Mouse (Mus musculus) adrenal gland, adult 18-20 months (tissue): ENCODE measurements around the gene Hspd1. TPM values are rescaled to one million over a fixed set of nuclear protein-coding genes. Genes with fewer than 3 reads are reported as not detected.
"Not testable (repeated sequence)": the region's sequence is repeated elsewhere in the genome, so short reads cannot be mapped to it uniquely, and the experiment has no call there.

Experiments used
- DNase-seq, 2 experiments: peaks; one replicate each; pipeline ENCODE4 v3.0.0; 2021 to 2022; ENCODE audit warnings: low spot score in 2 of 2
- long read RNA-seq, 2 experiments: library from polyadenylated mRNA; stranded (forward); transcript quantifications; one replicate each; pipeline ENCODE4 v2.0.0; 2021
- total RNA-seq, 2 experiments: library from RNA; stranded (reverse); gene quantifications; 1 replicate in 1 of 2; 2 replicates in 1 of 2; pipeline ENCODE4 v1.2.3; 2021

Hspd1 gene
- 1,000 to 10,000 TPM; 1,240 to 1,713 TPM for total RNA-seq
- long read RNA-seq, experiment 1, transcript Hspd1-201 (12 exons, 2,423 nt): major isoform, 1,391 of 1,597 reads
- long read RNA-seq, experiment 1, partial matches to known transcripts: 99 of 1,597 reads
- long read RNA-seq, experiment 1, other reads (novel, unspliced or antisense): 107 of 1,597 reads
- long read RNA-seq, experiment 2, transcript Hspd1-201 (12 exons, 2,423 nt): major isoform, 4,925 of 5,766 reads
- long read RNA-seq, experiment 2, partial matches to known transcripts: 399 of 5,766 reads
- long read RNA-seq, experiment 2, other reads (novel, unspliced or antisense): 442 of 5,766 reads

- DNase-seq: peak; percentile 100
These were observed at the start of gene Hspd1, which contains the start of gene Hspe1 for GRCm38 (mm10) chr1:55087932-55088610. TSS of gene Hspd1 (minus strand) at chr1:55088243. TSS of gene Hspe1 (plus strand) at chr1:55088132.

GRCm38 (mm10) chr1:55135846-55136245 lies 47.8 kb upstream of the Hspd1 start:
- DNase-seq: no peak

- no peak for DNase-seq
These were observed 46.3 kb upstream of the Hspd1 start for GRCm38 (mm10) chr1:55134301-55134700.

GRCm38 (mm10) chr1:55133173-55133572 lies 45.1 kb upstream of the Hspd1 start:
- no peak for DNase-seq

DNA sequence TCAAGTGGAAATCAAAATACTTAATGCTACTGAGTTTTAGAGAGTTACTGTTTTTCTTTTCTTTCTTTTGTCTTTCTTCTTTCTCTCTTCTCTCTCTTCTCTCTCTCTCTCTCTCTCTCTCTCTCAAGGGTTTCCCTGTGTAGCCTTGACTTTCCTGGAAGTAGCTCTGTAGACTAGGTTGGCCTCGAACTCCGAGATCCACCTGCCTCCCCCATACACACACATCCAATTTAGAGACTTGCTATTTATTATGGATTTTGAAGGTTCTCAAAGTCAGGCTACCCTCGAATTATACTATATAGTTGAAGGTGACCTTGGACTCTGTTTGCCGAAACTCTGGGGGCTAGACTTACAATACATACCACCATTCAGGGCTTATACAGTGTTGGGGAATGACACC lies 44.3 kb upstream of the Hspd1 start:
- no peak for DNase-seq

DNA sequence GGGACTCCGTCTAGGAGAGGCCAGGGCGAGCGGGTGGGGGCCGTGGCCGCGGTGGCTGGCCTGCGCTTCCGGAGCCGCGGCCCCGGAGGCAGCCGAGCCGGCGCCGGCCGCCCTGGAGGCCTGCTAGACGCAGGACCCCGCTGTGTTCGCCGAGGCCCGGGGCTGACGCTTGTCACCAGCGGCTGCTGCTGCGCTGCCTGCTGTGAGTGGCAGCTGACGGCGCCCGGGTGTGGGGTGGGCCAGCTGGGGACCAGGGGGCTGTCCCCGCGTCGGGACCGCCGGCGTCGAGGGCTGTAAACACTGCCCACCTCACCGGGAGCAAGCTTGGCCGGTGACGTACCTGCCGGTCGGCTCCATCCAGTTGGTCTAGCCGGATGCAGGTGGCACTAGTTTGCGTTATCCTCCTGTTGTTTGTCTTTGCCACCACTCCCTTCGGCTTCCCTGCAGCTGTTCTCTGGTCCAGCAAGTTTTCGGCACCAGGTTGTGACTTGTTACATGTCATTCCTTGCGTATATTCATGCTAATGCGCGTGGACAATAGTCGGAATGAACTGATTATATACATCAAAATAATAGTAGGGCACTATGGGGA lies 43.5 kb upstream of the Hspd1 start:
- no peak for DNase-seq

- DNase-seq: peak; percentile 96
These were observed 42.9 kb upstream of the Hspd1 start, which contains the start of gene Mob4 for GRCm38 (mm10) chr1:55130943-55131401. TSS of gene Mob4 (plus strand) at chr1:55131231.

DNA sequence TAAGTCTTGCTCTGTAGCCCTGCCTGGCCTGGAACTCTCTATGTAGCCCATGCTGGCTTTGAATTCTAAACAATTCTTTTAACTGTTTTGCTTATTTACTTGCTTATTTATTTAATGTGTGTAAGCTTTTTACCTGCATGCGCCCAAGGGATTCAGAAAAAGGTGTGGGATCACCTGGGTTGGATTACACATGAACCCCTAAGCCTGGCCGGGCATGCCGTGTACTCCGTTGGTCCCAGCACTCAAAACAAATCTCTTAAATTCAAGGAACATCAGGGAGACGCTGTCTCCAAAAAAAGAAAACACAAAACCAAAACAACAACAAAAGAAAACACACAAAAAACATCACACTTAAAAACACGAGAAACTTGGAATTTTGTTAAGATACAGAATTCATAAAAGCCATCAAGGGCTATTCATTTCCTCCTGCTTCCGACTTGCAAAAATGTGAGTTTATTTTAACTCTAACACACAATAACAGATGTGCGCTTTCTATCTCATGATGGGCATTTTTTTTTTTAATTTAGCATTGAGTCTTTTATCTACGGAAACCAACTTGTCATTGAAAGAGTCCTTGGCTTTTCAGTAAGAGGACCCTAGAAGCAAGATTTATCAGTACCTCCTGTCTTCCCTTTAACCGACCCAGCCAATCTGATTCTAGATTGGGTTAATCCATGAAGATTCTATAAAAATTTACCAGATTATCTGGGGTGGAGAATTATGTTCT lies 42.3 kb upstream of the Hspd1 start:
- no peak for DNase-seq

DNA sequence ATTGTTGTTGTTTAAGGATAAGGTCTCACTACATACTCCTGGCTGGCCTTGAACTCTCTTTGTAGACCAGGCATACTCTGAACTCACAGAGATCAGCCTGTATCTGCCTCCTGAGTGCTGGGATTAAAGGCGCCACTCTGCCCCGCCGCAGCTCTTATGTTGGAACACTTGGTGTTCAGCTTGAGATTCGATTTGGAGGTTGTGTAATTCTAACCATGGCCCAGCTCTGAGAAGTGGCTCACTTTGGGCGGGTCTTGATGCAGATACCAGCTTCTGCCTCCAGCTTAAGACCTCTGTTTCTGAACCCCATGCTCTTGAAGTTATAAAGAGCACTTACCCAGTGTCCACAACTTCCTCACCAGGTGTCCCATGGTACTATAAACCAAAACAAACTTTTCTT lies 41.7 kb upstream of the Hspd1 start:
- no peak for DNase-seq

- not testable (repeated sequence) for DNase-seq
These were observed 36.1 kb upstream of the Hspd1 start for GRCm38 (mm10) chr1:55124136-55124535.

- no peak for DNase-seq
These were observed 35.5 kb upstream of the Hspd1 start for GRCm38 (mm10) chr1:55123561-55123960.

DNA sequence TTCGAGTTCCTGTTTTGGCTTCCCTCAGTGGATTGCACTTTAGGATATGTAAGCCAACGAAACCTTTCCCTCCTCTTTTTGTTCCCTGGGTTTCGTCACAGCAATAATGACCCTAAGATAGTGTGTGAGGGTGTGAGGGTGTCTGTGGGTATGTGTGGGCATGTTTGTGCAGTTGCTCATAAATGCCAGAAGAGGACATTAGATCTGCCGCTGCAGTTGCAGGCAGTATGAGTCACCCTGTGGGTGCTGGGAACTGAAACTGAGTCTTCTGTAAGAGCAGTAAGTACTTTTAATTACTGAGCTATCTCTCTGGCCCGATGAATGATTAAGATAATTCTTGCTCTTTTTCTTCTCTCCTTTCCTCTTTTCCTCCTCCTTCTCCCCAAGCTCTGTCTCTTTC lies 35.0 kb upstream of the Hspd1 start:
- DNase-seq: no peak

DNA sequence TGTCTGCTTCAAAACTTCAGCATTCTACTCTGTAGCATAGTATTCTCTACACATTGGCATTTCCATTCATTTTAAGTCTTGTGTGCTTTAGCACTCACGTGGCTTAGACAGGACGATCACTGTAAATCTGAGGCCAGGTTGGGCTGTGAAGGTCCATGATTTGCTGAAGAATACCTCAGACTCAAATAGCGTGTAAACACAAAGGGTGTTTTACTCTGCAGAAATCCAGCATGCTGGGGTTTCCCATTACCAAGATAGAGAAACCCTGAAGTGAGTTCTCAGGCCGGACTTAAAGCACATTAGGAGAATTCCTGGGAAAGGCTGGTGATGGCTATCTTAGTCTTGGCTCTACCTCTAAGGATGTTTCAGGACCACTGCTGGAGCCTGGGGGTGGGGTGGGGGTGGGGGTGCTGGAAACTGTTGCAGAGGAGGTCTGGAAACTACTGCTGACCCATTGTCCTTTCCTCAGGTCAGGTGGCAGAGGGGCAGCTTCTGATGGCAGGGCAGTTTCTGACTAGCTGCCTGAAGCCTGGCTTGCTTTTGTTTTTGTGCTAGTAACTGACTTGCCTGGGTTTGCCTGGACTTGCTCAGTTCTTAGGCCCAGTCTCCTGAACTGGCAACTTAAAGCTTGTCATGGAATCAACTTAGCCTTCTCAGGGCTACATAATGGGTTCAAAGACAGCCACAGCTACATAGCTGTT lies 21.2 kb upstream of the Hspd1 start:
- DNase-seq: no peak

DNA sequence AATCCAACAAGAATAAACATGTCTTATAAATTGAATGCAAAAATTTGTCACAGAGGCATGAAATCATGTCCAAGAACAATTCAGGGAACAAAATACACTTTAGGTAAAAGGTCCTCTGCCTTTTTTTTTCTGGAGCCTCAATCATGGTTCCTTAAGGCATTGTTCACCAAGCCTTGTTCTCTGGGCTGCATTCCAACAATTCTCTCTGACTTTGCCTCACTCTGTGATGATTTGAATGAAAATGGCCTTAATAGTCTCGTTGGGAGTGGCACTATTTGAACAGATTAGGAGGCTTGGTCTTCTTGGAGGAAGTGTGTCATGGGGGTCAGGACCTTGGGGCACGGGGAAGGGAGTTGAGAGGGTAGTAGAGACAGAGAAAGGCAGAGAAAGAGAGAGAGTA lies 20.4 kb upstream of the Hspd1 start:
- DNase-seq: no peak

DNA sequence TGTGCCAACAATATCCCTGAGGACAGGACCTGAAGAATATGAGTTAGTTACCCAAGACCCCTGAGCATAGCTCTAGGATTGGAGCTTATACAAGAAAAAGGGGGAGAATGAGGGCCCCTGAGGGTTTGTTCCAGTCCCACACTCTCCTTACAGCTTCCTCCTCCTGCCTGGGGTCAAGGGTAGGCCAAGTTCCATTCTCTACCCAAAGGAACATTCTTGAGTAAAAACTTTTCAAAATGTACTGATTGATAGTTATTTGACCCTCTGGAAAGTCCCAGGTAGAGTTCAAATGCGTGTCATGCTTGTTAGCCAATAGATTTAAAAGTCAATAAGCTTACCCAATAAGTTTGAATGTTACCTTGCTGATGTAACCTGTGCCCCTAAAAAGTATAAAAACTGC lies 19.6 kb upstream of the Hspd1 start:
- no peak for DNase-seq

GRCm38 (mm10) chr1:55106919-55107585 lies 19.0 kb upstream of the Hspd1 start:
- DNase-seq: no peak

DNA sequence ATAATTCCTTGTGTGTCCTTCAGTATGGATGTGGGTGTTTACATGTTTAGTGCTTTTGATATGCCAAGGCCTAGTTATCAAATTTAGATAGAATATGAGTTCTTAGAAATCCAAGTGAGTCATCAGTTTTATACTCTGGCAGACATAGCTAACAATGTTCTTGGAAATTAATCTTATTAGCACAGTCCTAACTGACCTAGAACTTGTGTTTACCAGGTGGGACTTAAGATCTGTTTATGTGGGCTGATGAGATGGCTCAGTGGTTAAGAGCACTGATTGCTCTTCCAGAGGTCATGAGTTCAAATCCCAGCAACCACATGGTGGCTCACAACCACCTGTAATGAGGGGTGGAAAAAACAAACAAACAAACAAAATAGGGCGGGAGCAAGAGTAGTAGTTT lies 4.4 kb upstream of the Hspd1 start:
- no peak for DNase-seq

DNA sequence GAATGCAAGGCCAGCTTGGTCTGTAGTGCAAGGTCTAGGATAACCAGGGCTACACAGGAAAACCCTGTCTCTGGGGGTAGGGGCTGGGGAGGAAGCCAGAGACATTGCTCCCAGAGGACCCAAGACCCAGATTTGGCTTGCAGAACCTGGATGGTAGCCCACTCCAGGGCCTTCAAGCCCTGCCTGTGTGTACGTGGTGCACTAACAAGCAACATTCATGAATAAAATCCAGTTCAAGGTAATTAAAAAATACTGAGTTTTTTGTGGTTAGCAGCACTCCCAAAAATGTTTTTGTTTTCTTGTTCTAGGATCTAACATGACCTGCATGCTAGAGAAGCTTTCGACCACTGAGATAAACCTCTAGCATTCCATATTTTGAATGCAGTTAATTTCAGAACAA lies 4.0 kb upstream of the Hspd1 start:
- DNase-seq: no peak

DNA sequence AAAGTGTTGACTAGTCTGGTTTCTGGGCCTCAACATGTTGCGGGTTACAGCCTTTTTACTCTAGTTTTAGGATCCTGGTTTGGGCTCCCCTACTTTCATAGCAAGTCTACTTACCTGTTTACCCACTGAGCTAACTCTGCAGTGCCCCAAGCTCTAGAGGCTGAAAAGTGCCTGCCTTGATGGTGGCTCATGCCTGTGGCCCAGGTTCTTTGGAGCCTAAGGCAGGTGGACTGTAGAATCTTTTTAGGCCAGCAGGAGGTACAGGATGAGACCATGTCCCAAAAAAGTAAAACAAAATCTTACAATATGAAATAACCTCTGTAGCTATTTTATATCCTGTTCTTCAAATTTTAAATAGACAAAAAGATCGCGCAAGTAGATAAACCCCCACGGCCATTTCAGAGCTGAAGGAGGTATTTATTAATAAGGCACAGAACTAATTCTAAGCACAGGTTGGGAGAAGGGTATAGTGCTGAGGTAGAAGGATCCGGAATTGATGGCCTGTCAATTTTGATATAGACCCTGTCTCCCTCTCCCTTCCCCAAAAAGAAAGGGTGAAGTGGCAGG lies 1.5 kb upstream of the Hspd1 start:
- DNase-seq: no peak
